Mouse (Mus musculus) adrenal gland, postnatal 14 days (tissue): ENCODE data around the gene Dand5. TPM values are rescaled to one million over a fixed set of nuclear protein-coding genes. Genes with fewer than 3 reads are reported as not detected.
"Not testable (repeated sequence)": the region's sequence is repeated elsewhere in the genome, so short reads cannot be mapped to it uniquely, and the experiment has no call there.

ENCODE experiments used
- DNase-seq: peaks from one replicate; pipeline ENCODE4 v3.0.0; 2021; ENCODE audit warnings: mixed read lengths
- total RNA-seq: library from RNA; stranded (reverse); gene quantifications from 2 replicates; pipeline ENCODE4 v1.2.3, GENCODE M21; 2021

Dand5 gene
- total RNA-seq, 1 experiment from 2014 or later: 7.4 TPM

- DNase-seq: peak; percentile 61
Measured at GRCm38 (mm10) chr8:84834866-84835855, 12.5 kb upstream of the Dand5 start.

- DNase-seq: no peak
Measured at GRCm38 (mm10) chr8:84834002-84834865, 11.6 kb upstream of the Dand5 start.

- no peak for DNase-seq
Measured at GRCm38 (mm10) chr8:84832759-84833742, 10.4 kb upstream of the Dand5 start.

- DNase-seq: peak; percentile 89
Measured at GRCm38 (mm10) chr8:84832034-84832717, 9.6 kb upstream of the Dand5 start.

- peak; percentile 68 for DNase-seq
Measured at GRCm38 (mm10) chr8:84831490-84831889, 8.9 kb upstream of the Dand5 start, which contains the start of gene Gadd45gip1. TSS of gene Gadd45gip1 (plus strand) at chr8:84831522.

- DNase-seq: not testable (repeated sequence)
Measured at GRCm38 (mm10) chr8:84826518-84826917, 3.9 kb upstream of the Dand5 start.

- DNase-seq: no peak
Measured at GRCm38 (mm10) chr8:84825636-84826035, 3.0 kb upstream of the Dand5 start.

GRCm38 (mm10) chr8:84823653-84824052 lies 1.0 kb upstream of the Dand5 start:
- peak; percentile 73 for DNase-seq

- no peak for DNase-seq
Measured at GRCm38 (mm10) chr8:84816117-84816516, 6.5 kb downstream of the Dand5 start.

- DNase-seq: peak; percentile 98
Measured at GRCm38 (mm10) chr8:84815547-84815946, 7.1 kb downstream of the Dand5 start.

- DNase-seq: no peak
Measured at GRCm38 (mm10) chr8:84814555-84815441, 7.8 kb downstream of the Dand5 start.

- no peak for DNase-seq
Measured at GRCm38 (mm10) chr8:84814240-84814554, 8.4 kb downstream of the Dand5 start.

GRCm38 (mm10) chr8:84813830-84814229 lies 8.8 kb downstream of the Dand5 start:
- DNase-seq: no peak

- peak; percentile 90 for DNase-seq
Measured at GRCm38 (mm10) chr8:84813059-84813458, 9.6 kb downstream of the Dand5 start.

GRCm38 (mm10) chr8:84811303-84811702 lies 11.3 kb downstream of the Dand5 start:
- no peak for DNase-seq

GRCm38 (mm10) chr8:84810896-84811295 lies 11.7 kb downstream of the Dand5 start:
- DNase-seq: peak; percentile 97

GRCm38 (mm10) chr8:84809941-84810280 lies 12.7 kb downstream of the Dand5 start:
- no peak for DNase-seq

- DNase-seq: no peak
Measured at GRCm38 (mm10) chr8:84809109-84809940, 13.3 kb downstream of the Dand5 start.

GRCm38 (mm10) chr8:84806031-84806430 lies 16.6 kb downstream of the Dand5 start:
- no peak for DNase-seq
